Mouse (Mus musculus) layer of hippocampus, postnatal 10 days (tissue): Measurements from ENCODE around the gene Fgfr4. TPM values are rescaled to one million over a fixed set of nuclear protein-coding genes. Genes with fewer than 3 reads are reported as not detected.
A peak's percentile ranks its signal among the peaks of the same experiment; 100 is the strongest.
"Not testable (repeated sequence)": the region's sequence is repeated elsewhere in the genome, so short reads cannot be mapped to it uniquely, and the experiment has no call there.

Experiments used
- DNase-seq, 2 experiments: peaks; one replicate each; pipeline ENCODE4 v3.0.0; 2021; ENCODE audit warnings: low spot score in 2 of 2
- total RNA-seq, 2 experiments: library from RNA; stranded (reverse); gene quantifications; 2 replicates each; pipeline ENCODE4 v1.2.3; 2021

Fgfr4 gene
- total RNA-seq, 2 experiments from 2014 or later = 0.41 to 0.58 TPM

- peak; percentile 72 for DNase-seq
Measured at GRCm38 (mm10) chr13:55171517-55172335, 19.3 kb downstream of the Fgfr4 start.

GRCm38 (mm10) chr13:55172336-55172770 is 19.9 kb downstream of the Fgfr4 start:
- DNase-seq = no peak

- no peak for DNase-seq
Measured at GRCm38 (mm10) chr13:55174347-55174746, 21.9 kb downstream of the Fgfr4 start.

- no peak for DNase-seq
Measured at GRCm38 (mm10) chr13:55176265-55176664, 23.8 kb downstream of the Fgfr4 start.

- no peak for DNase-seq
Measured at GRCm38 (mm10) chr13:55177903-55178496, 25.6 kb downstream of the Fgfr4 start.

- DNase-seq = peak; percentile 83 to 85
Measured at GRCm38 (mm10) chr13:55178556-55178955, 26.1 kb downstream of the Fgfr4 start.

GRCm38 (mm10) chr13:55179591-55179990 is 27.2 kb downstream of the Fgfr4 start:
- DNase-seq = no peak

GRCm38 (mm10) chr13:55181786-55182172 is 29.3 kb downstream of the Fgfr4 start:
- DNase-seq = no peak

GRCm38 (mm10) chr13:55182173-55182894 is 29.9 kb downstream of the Fgfr4 start:
- peak; percentile 57 to 67 for DNase-seq

- DNase-seq = no peak
Measured at GRCm38 (mm10) chr13:55183382-55183781, 30.9 kb downstream of the Fgfr4 start.

- not testable (repeated sequence) for DNase-seq
Measured at GRCm38 (mm10) chr13:55187062-55187461, 34.6 kb downstream of the Fgfr4 start.

GRCm38 (mm10) chr13:55189531-55190107 is 37.2 kb downstream of the Fgfr4 start:
- DNase-seq = no peak

- peak; percentile 92 to 93 for DNase-seq
Measured at GRCm38 (mm10) chr13:55190121-55190868, 37.9 kb downstream of the Fgfr4 start.

GRCm38 (mm10) chr13:55191535-55191934 is 39.1 kb downstream of the Fgfr4 start:
- no peak for DNase-seq

GRCm38 (mm10) chr13:55202758-55203157 is 50.3 kb downstream of the Fgfr4 start:
- DNase-seq = not testable (repeated sequence)

- no peak for DNase-seq
Measured at GRCm38 (mm10) chr13:55203740-55204139, 51.3 kb downstream of the Fgfr4 start.

- DNase-seq = no peak
Measured at GRCm38 (mm10) chr13:55204667-55205389, 52.4 kb downstream of the Fgfr4 start.

GRCm38 (mm10) chr13:55205448-55206205 is 53.2 kb downstream of the Fgfr4 start:
- no peak for DNase-seq
